ENCODE assay signal across 12 mouse cellular contexts in the genomic region with DNA sequence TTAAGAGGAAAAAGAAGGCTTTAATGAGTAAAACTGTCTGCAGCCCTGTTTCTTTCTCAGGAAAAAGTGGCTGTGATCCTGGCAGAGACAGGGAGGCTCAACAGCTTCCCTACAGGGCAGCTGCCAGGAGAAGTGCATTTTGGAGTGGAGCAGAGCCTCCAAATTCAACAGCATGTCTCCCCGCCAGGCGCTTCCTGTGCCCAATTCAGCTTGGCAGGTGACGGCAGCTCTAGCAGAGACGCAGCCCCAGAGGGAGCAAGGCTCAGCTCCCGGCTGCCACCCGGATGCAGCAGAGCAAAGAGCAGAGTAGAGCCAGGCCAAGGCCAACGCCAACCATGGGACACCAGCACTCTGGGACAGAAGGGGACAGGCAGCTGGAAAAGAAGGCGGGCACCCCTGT. TPM values are rescaled to one million over a fixed set of nuclear protein-coding genes. Genes with fewer than 3 reads are reported as not detected.
DNase-seq lines count a peak whose midpoint lies in the region; ATAC-seq and TF ChIP-seq lines count a peak whose summit lies in the region.
"Had no signal": no experiment of that assay in that cellular context is flagged by ENCODE, and none has a peak within 500 bp of the region (broad histone marks: within the 10 kb centered on the region; RNA-seq: fewer than 3 reads in every experiment).

No protein-coding gene starts in this region.

- DNase-seq in hindbrain, postnatal 0 days (ENCODE audit: low spot score) = peak; percentile 50
- DNase-seq in brain, adult 2 months (ENCODE audit: low read depth, low spot score) = peak; percentile 73
- peak; percentile 19 to 36 for DNase-seq in cerebellum, postnatal 36 days
- peak; percentile 30 for DNase-seq in liver, embryonic 13.5 days
- DNase-seq in urinary bladder, postnatal 36 days (ENCODE audit: low spot score in 2 of 2) = no peak
- DNase-seq in urinary bladder, adult 18-20 months (ENCODE audit: low spot score in 2 of 2) = no peak
- DNase-seq in thymus, postnatal 25 days = no peak
- DNase-seq: thymus, postnatal 4 days had no signal

- no peaks in the 10 kb centered on the region for H3K36me3 ChIP-seq in hindbrain, postnatal 0 days (ENCODE audit: insufficient read depth, low read length)
- H3K36me3 ChIP-seq in hindbrain, embryonic 13.5 days = no peaks in the 10 kb centered on the region
- H3K36me3 ChIP-seq in liver, embryonic 13.5 days = no peaks in the 10 kb centered on the region
- H3K36me3 ChIP-seq: heart, embryonic 12.5 days had no signal

- H3K9me3 ChIP-seq in hindbrain, postnatal 0 days (ENCODE audit: low read length) = no peaks in the 10 kb centered on the region
- H3K9me3 ChIP-seq in hindbrain, embryonic 13.5 days = no peaks in the 10 kb centered on the region
- no peaks in the 10 kb centered on the region for H3K9me3 ChIP-seq in liver, embryonic 13.5 days (replicated peaks)
- H3K9me3 ChIP-seq: heart, embryonic 12.5 days had no signal

- H3K4me3 ChIP-seq in hindbrain, postnatal 0 days (ENCODE audit: low read length) = no peak overlapping the region
- no peak overlapping the region for H3K4me3 ChIP-seq in hindbrain, embryonic 13.5 days
- peak overlapping the region; percentile 53 for H3K4me3 ChIP-seq in liver, embryonic 13.5 days (replicated peaks)
- H3K4me3 ChIP-seq: heart, embryonic 12.5 days had no signal

- 0 out of 2 replicates have a peak, but pooled peaks have one; percentile 8 for TF ChIP-seq CTCF in hindbrain, postnatal 0 days (IDR thresholded peaks at IDR 0.05; ENCODE audit: low read depth)

- WGBS in hindbrain, postnatal 0 days = 39% methylated on average over 7 of the region's 8 CpGs
- 70% methylated on average over 8 of the region's 8 CpGs for WGBS in hindbrain, embryonic 13.5 days
- 43% methylated on average over 8 of the region's 8 CpGs for WGBS in liver, embryonic 13.5 days (ENCODE audit: insufficient replicate concordance)

- peaks cover 9% of the 10 kb centered on the region for H3K27me3 ChIP-seq in hindbrain, postnatal 0 days (ENCODE audit: insufficient read depth, low read length)
- H3K27me3 ChIP-seq in hindbrain, embryonic 13.5 days = peaks cover 60% of the 10 kb centered on the region
- peaks cover 27% of the 10 kb centered on the region for H3K27me3 ChIP-seq in liver, embryonic 13.5 days

- no peak overlapping the region for H3K4me2 ChIP-seq in hindbrain, postnatal 0 days (ENCODE audit: low read depth, low read length)
- no peak overlapping the region for H3K4me2 ChIP-seq in hindbrain, embryonic 13.5 days
- peak overlapping the region; percentile 79 for H3K4me2 ChIP-seq in liver, embryonic 13.5 days
- H3K4me2 ChIP-seq: heart, embryonic 12.5 days had no signal

- no peak for ATAC-seq in hindbrain, postnatal 0 days
- no peak for ATAC-seq in hindbrain, embryonic 13.5 days (ENCODE audit: low FRiP score)
- ATAC-seq in liver, embryonic 13.5 days (ENCODE audit: low read depth) = no peak
- ATAC-seq: lung, postnatal 0 days had no signal

- no peaks in the 10 kb centered on the region for H3K4me1 ChIP-seq in hindbrain, postnatal 0 days (ENCODE audit: insufficient read depth, low read length)
- peaks cover 3% of the 10 kb centered on the region; the same call in 1 of the 2 replicates for H3K4me1 ChIP-seq in hindbrain, embryonic 13.5 days (replicated peaks)
- H3K4me1 ChIP-seq in liver, embryonic 13.5 days (replicated peaks) = peaks cover 83% of the 10 kb centered on the region

- no peak overlapping the region for H3K9ac ChIP-seq in hindbrain, postnatal 0 days (replicated peaks; ENCODE audit: low read length)
- H3K9ac ChIP-seq in hindbrain, embryonic 13.5 days = no peak overlapping the region
- peak overlapping the region; percentile 77 for H3K9ac ChIP-seq in liver, embryonic 13.5 days
- H3K9ac ChIP-seq: heart, embryonic 12.5 days had no signal

- H3K27ac ChIP-seq in hindbrain, postnatal 0 days = no peak overlapping the region
- no peak overlapping the region for H3K27ac ChIP-seq in hindbrain, embryonic 13.5 days
- H3K27ac ChIP-seq in liver, embryonic 13.5 days = peak overlapping the region; percentile 97

RNA-seq across cellular contexts. Expression of a gene that starts 3.4 kb away (rescaled TPM):
- 0.26 TPM in 1 of 2 replicates, not detected in the other for total RNA-seq in hindbrain, postnatal 0 days (2014; rRNA removed)
- 0.23 TPM in 1 of 2 replicates, not detected in the other for polyA plus RNA-seq in hindbrain, postnatal 0 days (2015; fragmentation: Nextera tagmentation; extraction: Ambion mirVana)
- polyA plus RNA-seq in hindbrain, embryonic 13.5 days (2015; fragmentation: Nextera tagmentation; extraction: Ambion mirVana) = 1.00 TPM in 1 of 2 replicates, not detected in the other
- polyA plus RNA-seq in liver, embryonic 13.5 days (2015; fragmentation: Nextera tagmentation; extraction: Ambion mirVana) = not detected in 2 replicates
- total RNA-seq: adrenal gland, postnatal 4 days had no signal
- polyA plus RNA-seq: heart, embryonic 12.5 days; lung, postnatal 0 days had no signal

RNA-seq across cellular contexts. Expression of a gene that starts 49.4 kb away (rescaled TPM):
- 4.8 and 7.0 TPM in 2 replicates for total RNA-seq in hindbrain, postnatal 0 days (2014; rRNA removed)
- 4.1 and 6.3 TPM in 2 replicates for polyA plus RNA-seq in hindbrain, postnatal 0 days (2015; fragmentation: Nextera tagmentation; extraction: Ambion mirVana)
- polyA plus RNA-seq in hindbrain, embryonic 13.5 days (2015; fragmentation: Nextera tagmentation; extraction: Ambion mirVana) = 9.5 and 11.4 TPM in 2 replicates
- not detected in 2 replicates for polyA plus RNA-seq in liver, embryonic 13.5 days (2015; fragmentation: Nextera tagmentation; extraction: Ambion mirVana)

Comparison
In these comparisons a context has a peak if more than half of its experiments do, and no peak if none do; other contexts are left out.
1. DNase-seq: peak in hindbrain, postnatal 0 days (single experiment), brain, adult 2 months (single experiment), cerebellum, postnatal 36 days (2 of 2) and liver, embryonic 13.5 days (single experiment); none in urinary bladder, postnatal 36 days (0 of 2), urinary bladder, adult 18-20 months (0 of 2) and thymus, postnatal 25 days (single experiment).